Mouse (Mus musculus) bone marrow, adult 2 months (tissue): ENCODE data around the gene Il9r. TPM values are rescaled to one million over a fixed set of nuclear protein-coding genes. Genes with fewer than 3 reads are reported as not detected.
"Not testable (repeated sequence)": the region's sequence is repeated elsewhere in the genome, so short reads cannot be mapped to it uniquely, and the experiment has no call there.

Experiments
- H3K27ac ChIP-seq: fragments of 200-500 bp; 2 replicates; pipeline ENCODE4 v1.5.1; 2012; ENCODE audit warnings: low read depth, mild to moderate bottlenecking, control low read depth, inconsistent platforms, low read length; ENCODE audit not compliant: control insufficient read depth, poor library complexity, insufficient read depth
- H3K4me1 ChIP-seq: fragments of 200-500 bp; 2 replicates; pipeline ENCODE4 v1.6.1; 2011; ENCODE audit warnings: low read length; ENCODE audit not compliant: control insufficient read depth, insufficient read depth
- H3K4me3 ChIP-seq: fragments of 200-500 bp; replicated peaks from 2 replicates; pipeline ENCODE3; 2011; ENCODE audit warnings: mild to moderate bottlenecking, low read depth, low read length, control low read depth; ENCODE audit not compliant: control insufficient read depth
- CTCF ChIP-seq: fragments of 200-500 bp; IDR thresholded peaks from 2 replicates; pipeline ENCODE4 v1.5.1; 2011; ENCODE audit warnings: low read length, control low read depth; ENCODE audit not compliant: control insufficient read depth, insufficient read depth
- POLR2A ChIP-seq: fragments of 200-500 bp; IDR thresholded peaks from 2 replicates; pipeline ENCODE4 v1.6.1; 2011; ENCODE audit warnings: low read depth, mild to moderate bottlenecking, control low read depth, low read length, borderline replicate concordance; ENCODE audit not compliant: control insufficient read depth
- WGBS: fragments of 180-500 bp; shearing (Covaris S2); methylation state at CpG from one replicate; pipeline ENCODE4 v1.1.7; 2018; 5-methylcytosine and 5-hydroxymethylcytosine counted together
- polyA plus RNA-seq: library from polyadenylated mRNA; stranded (reverse); fragments of >200 nt; gene quantifications from 2 replicates; pipeline ENCODE4 v1.2.4, GENCODE M21; 2011; ENCODE audit warnings: low replicate concordance; ENCODE audit not compliant: missing spikeins, insufficient read depth, insufficient read length

Il9r gene
- polyA plus RNA-seq, 1 experiment: 0.55 TPM

DNA sequence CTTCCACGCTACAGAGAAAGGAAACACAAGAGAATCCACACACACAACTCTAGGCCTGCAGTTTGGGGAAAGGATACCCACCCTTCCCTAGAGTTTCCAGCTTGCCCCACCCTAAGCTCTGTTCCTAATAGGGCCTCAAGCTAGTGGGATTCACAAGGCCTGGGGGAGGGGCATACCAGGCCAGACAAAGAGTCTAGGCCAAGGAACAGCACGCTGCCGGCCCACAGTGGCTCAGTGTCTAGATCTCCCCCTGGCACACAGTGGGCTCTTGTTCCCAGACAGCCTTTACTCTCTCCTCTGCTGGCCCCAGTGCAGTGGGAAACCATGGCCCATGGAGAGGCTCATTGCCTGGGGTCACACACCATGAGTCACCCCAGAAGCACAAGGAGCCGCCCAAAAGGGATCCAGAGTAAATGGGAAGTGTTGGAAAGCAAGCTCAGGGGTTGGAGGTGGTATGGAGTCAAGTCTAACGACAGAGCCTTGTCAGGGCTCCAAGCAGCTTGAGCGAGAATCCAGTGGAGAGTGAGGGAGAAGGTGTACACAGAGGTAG, 18.5 kb upstream of the Il9r start:
- peaks cover 6% of the 10 kb centered on the region for H3K4me1 ChIP-seq
- TF ChIP-seq CTCF (no peak), POLR2A (no peak)
- H3K27ac ChIP-seq: no peak overlapping the region
- no peak overlapping the region for H3K4me3 ChIP-seq
- 76% methylated on average over 6 of the region's 6 CpGs for WGBS

GRCm38 (mm10) chr11:32216851-32217250, 16.8 kb upstream of the Il9r start:
- Histone ChIP-seq H3K4me1 (peaks cover 1% of the 10 kb centered on the region), H3K27ac (no peak overlapping the region), H3K4me3 (no peak overlapping the region)
- WGBS: 24% methylated on average over 8 of the region's 8 CpGs
- TF ChIP-seq POLR2A: no peak
- TF ChIP-seq CTCF: peak; percentile 88

DNA sequence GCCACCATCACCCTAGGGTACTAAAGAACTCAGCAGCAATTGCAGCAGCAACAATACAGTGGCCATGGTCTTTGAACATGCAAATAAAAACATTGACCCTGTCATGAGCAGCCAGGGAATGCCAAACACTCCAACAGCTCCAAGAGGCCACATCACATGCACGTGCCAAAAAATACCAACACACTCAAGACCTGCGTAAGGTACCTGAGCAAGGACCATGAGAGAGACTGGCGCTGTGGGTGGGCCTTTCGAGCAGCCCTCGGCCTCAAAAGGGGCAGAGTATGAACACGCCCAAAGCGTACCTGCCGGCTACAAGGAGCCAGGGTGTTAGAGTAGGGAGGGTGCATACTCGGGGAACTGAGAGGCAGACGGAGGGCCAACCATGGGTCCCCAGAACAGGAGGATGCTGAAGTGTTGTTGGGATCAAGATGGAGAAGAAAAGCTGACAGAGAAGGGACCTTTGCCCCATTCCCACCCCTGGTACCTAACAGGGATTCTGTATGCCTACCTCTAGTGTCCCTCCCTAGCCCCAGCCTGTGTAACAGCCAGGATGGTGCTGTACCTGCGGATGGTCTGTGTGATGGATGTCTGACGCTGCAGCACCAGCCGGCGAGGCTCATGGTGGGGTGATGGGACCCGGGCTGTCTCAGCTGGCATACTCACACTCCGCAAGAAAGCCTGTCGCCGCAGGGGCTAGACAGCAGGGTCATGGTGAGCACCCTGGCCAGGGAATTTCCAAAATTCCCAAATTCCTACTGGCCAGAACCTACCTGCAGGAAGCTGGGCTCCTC, 15.5 kb upstream of the Il9r start:
- peaks cover 1% of the 10 kb centered on the region for H3K4me1 ChIP-seq
- H3K27ac ChIP-seq: no peak overlapping the region
- TF ChIP-seq CTCF (no peak), POLR2A (no peak)
- H3K4me3 ChIP-seq: no peak overlapping the region
- WGBS: 91% methylated on average over 18 of the region's 18 CpGs

GRCm38 (mm10) chr11:32210623-32211022, 10.5 kb upstream of the Il9r start:
- WGBS: 90% methylated on average over 9 of the region's 9 CpGs
- no peak for TF ChIP-seq CTCF
- TF ChIP-seq POLR2A: no peak
- H3K27ac ChIP-seq: no peak overlapping the region
- no peaks in the 10 kb centered on the region for H3K4me1 ChIP-seq
- H3K4me3 ChIP-seq: no peak overlapping the region

DNA sequence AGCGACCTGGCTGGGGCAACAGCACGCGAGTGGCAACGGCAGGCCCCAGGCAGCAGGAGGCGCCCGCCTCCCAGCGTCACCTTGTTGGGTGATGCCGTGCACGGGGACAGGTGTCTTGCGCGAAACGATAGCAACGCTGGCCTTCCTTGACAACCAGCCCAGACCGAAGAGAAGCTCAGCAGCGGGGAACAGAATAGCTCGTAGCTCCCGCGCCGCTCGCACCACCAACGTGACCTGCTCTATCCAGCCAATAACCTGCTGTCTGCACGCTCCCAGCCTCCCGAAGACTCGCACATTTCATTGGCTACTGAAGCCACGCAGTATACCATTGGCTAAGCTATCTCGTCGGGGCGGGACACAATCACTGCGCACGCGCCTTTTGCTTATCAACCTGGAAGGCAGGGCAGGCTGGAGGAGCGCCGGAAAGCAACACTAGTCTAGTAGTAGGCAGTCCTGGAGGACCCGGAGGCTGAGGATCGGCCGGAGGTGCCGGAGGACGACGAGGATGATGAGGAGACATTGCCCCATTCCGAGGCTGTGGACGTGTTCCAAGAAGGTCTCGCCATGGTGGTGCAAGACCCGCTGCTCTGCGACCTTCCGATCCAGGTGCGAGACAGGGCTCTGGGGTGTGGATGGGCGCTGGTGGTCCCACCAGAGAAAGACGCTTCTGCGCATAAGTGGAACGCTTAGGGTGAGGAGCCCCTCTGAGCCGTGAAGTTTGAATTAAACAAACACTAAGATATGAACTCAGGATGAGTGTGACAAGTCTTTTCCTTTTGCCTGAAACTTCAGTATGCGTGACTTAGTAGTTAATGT, 5.2 kb upstream of the Il9r start, which contains the start of gene Snrnp25:
Snrnp25 (plus strand) TSS at position 358 of the 816 bp plus-strand sequence.
- Histone ChIP-seq H3K4me1 (no peaks in the 10 kb centered on the region; the same call in 1 of the 2 replicates), H3K4me3 (peak within 1 kb of the TSS; percentile 91), H3K27ac (peak within 1 kb of the TSS; percentile 49)
- TF ChIP-seq POLR2A (peak; percentile 72; the same call in 1 of the 2 replicates), CTCF (peak; percentile 29; the same call in 1 of the 2 replicates)
- WGBS: under 1% methylated on average over 52 of the region's 52 CpGs

DNA sequence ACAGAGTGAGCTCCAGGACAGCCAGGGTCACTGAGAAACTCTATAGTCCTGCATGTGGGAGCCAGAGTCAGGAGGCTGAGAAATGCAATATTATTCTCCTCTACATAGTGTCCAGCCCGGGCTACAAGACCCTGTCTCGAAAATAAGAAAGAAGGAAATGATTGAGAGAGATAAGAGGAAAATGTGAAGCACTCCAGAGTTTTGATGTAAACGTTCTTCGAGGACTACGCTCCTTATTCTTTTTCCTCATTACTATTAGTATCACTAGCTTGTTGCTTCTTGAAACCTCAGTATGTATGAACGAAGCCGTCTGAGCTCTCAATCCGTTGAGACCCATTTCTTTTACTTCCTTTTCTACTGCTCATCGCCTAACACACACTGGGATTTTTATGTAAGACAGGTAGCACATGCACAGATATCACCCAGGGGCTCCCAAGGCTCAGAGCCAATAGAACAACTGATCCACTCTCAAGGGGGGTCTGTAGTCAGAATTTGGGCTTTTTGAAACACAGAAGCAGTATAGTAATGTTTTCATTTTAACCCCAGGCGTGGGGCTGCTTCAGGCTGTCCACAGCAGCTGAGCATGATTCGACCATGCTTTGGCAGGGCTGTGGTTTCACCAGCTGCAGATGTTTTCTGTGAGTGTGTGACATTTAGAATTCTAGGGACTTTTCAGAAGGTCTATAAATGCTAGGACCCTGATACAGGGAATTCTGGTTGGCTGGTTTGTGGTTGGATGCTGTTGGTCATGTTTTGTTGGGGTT, 2.0 kb upstream of the Il9r start:
- Histone ChIP-seq H3K27ac (no peak overlapping the region), H3K4me1 (no peaks in the 10 kb centered on the region; the same call in 1 of the 2 replicates), H3K4me3 (no peak overlapping the region)
- TF ChIP-seq CTCF: no peak
- no peak for TF ChIP-seq POLR2A
- 58% methylated on average over 11 of the region's 11 CpGs for WGBS

GRCm38 (mm10) chr11:32200992-32201391, 913 bp upstream of the Il9r start:
- H3K4me3 ChIP-seq, H3K27ac ChIP-seq, H3K4me1 ChIP-seq: not testable (repeated sequence)
- 66% methylated on average over 1 of the region's 1 CpGs for WGBS
